Comparison of ENCODE assay signal across 8 mouse cellular contexts in the genomic region with DNA sequence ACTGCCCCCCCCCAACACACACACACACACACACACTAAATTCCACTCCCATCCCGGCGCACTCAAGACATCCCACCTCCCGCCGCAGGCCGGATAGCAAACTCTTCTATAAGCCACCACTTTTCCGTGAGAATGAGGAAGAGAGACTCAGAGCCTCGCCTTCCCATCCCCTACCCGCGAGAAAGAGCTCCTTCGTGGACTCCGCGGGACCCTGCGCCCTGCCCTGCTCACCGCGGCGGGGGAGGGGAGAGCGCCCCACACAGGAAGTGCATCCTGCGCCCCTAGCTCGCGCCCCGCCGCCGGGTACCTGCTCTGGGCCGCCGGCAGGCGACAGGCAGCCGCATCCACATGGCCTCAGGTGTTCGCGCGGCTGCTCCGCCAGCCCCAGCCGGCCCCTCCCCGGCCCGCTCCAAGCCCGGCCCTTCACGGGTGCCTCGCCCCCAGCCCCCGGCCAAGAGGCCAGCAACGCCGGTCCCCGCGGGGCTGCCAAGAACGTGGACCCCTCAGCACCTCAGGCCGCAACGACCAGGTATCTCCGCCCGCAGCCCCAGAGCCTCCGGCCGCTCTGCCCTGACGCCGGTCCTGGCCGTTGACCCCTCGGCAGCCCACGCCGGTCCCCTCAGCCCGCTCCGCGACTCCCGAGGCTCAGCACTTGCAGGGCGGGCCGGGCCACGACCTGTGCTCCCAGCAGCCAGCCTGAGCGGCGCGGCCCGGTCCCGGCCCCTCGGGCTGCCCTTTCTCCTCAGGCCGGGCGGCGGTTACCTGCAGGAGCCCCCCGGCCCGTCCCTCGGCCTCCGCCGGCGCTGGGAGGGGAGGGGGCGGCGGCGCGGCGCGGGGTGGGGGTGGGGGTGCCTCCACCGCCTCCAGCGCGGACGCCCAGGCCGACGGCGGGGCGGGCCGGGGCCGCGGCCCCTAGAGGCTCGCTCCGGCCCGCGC.
DNase-seq lines count a peak whose midpoint lies in the region; ATAC-seq and TF ChIP-seq lines count a peak whose summit lies in the region.

No protein-coding gene starts in this region.

- no peak for TF ChIP-seq CTCF in G1E (IDR thresholded peaks at IDR 0.05; ENCODE audit: low read depth, low read length)

- H3K9me3 ChIP-seq in G1E (replicated peaks), result no peaks in the 10 kb centered on the region
- no peaks in the 10 kb centered on the region for H3K9me3 ChIP-seq in heart, embryonic 10.5 days

- WGBS in heart, embryonic 10.5 days, result under 1% methylated on average over 95 of the region's 98 CpGs

- ATAC-seq in G1E (ENCODE audit: extremely low read depth, insufficient number of reproducible peaks, low FRiP score, poor library complexity, severe bottlenecking), result no peak
- ATAC-seq in common myeloid progenitor, adult 5-6 weeks (replicated peaks; ENCODE audit: low read depth, poor library complexity, severe bottlenecking), result peak; percentile 64

- no peaks in the 10 kb centered on the region for H3K27me3 ChIP-seq in G1E (ENCODE audit: insufficient read depth, low read length)
- H3K27me3 ChIP-seq in heart, embryonic 10.5 days (ENCODE audit: insufficient read depth, poor library complexity, severe bottlenecking), result peaks cover 11% of the 10 kb centered on the region

- H3K4me1 ChIP-seq in G1E (ENCODE audit: insufficient read depth, low read depth, low read length), result peaks cover 34% of the 10 kb centered on the region
- H3K4me1 ChIP-seq in heart, embryonic 10.5 days, result peaks cover 31% of the 10 kb centered on the region

- H3K36me3 ChIP-seq in G1E (replicated peaks), result peaks cover 35% of the 10 kb centered on the region
- H3K36me3 ChIP-seq in heart, embryonic 10.5 days, result no peaks in the 10 kb centered on the region

- peak; percentile 69 for DNase-seq in 3134 (ENCODE audit: extremely low read depth, insufficient read length, low spot score)
- DNase-seq in G1E (ENCODE audit: low spot score), result peak; percentile 56
- DNase-seq in heart, embryonic 10.5 days (ENCODE audit: low spot score), result peak; percentile 82
- peak; percentile 33 for DNase-seq in kidney, adult 9 months
- DNase-seq in lung, postnatal 14 days, result peak; percentile 50
- DNase-seq in retina, postnatal 1 day, result peak; percentile 58
- no peak for DNase-seq in left cerebral cortex, adult 9 months (ENCODE audit: low spot score in 2 of 2)

- H3K4me3 ChIP-seq in G1E (ENCODE audit: low read depth, low read length), result peak overlapping the region; percentile 96
- peak overlapping the region; percentile 99 for H3K4me3 ChIP-seq in heart, embryonic 10.5 days

- peak overlapping the region; percentile 97 for H3K27ac ChIP-seq in heart, embryonic 10.5 days

Comparison
In these comparisons a context has a peak if more than half of its experiments do, and no peak if none do; other contexts are left out.
1. DNase-seq: peak in 3134 (single experiment), G1E (single experiment), heart, embryonic 10.5 days (single experiment), kidney, adult 9 months (single experiment), lung, postnatal 14 days (single experiment) and retina, postnatal 1 day (single experiment); none in left cerebral cortex, adult 9 months (0 of 2).